Mouse (Mus musculus) right cerebral cortex, postnatal 10 days (tissue): Measurements from ENCODE around the gene Ssr1.
A peak's percentile ranks its signal among the peaks of the same experiment; 100 is the strongest.

Experiments used
- DNase-seq, 2 experiments: peaks; one replicate each; pipeline ENCODE4 v3.0.0; 2021; ENCODE audit warnings: low spot score in 2 of 2

Ssr1 gene

GRCm38 (mm10) chr13:37980346-37980745 is 13.7 kb downstream of the Ssr1 start:
- no peak for DNase-seq

- DNase-seq: no peak
Observed at GRCm38 (mm10) chr13:37979506-37979905, 14.5 kb downstream of the Ssr1 start.

- no peak for DNase-seq
Observed at GRCm38 (mm10) chr13:37974731-37975130, 19.3 kb downstream of the Ssr1 start.

GRCm38 (mm10) chr13:37974036-37974435 is 20.0 kb downstream of the Ssr1 start:
- DNase-seq: no peak

GRCm38 (mm10) chr13:37970887-37971530 is 23.0 kb downstream of the Ssr1 start:
- DNase-seq: no peak

- DNase-seq: peak in 1 of 2 experiments; percentile 81
Observed at GRCm38 (mm10) chr13:37969988-37970387, 24.0 kb downstream of the Ssr1 start.

GRCm38 (mm10) chr13:37969337-37969736 is 24.7 kb downstream of the Ssr1 start:
- peak; percentile 83 to 89 for DNase-seq

- no peak for DNase-seq
Observed at GRCm38 (mm10) chr13:37967565-37967964, 26.5 kb downstream of the Ssr1 start.

- no peak for DNase-seq
Observed at GRCm38 (mm10) chr13:37967052-37967437, 27.0 kb downstream of the Ssr1 start.

- no peak for DNase-seq
Observed at GRCm38 (mm10) chr13:37966256-37967051, 27.6 kb downstream of the Ssr1 start.

GRCm38 (mm10) chr13:37965126-37965914 is 28.7 kb downstream of the Ssr1 start:
- DNase-seq: no peak

GRCm38 (mm10) chr13:37964128-37965087 is 29.6 kb downstream of the Ssr1 start:
- DNase-seq: no peak

GRCm38 (mm10) chr13:37963354-37964007 is 30.5 kb downstream of the Ssr1 start:
- DNase-seq: peak; percentile 68 to 81

GRCm38 (mm10) chr13:37962541-37962940 is 31.5 kb downstream of the Ssr1 start:
- no peak for DNase-seq

GRCm38 (mm10) chr13:37959936-37960335 is 34.1 kb downstream of the Ssr1 start:
- DNase-seq: no peak

GRCm38 (mm10) chr13:37959239-37959907 is 34.6 kb downstream of the Ssr1 start:
- no peak for DNase-seq

GRCm38 (mm10) chr13:37958498-37959238 is 35.3 kb downstream of the Ssr1 start:
- DNase-seq: no peak

GRCm38 (mm10) chr13:37954318-37954717 is 39.7 kb downstream of the Ssr1 start:
- no peak for DNase-seq

GRCm38 (mm10) chr13:37952981-37953380 is 41.0 kb downstream of the Ssr1 start:
- DNase-seq: no peak
